Mouse (Mus musculus): ENCODE data around the gene Slc24a5.
A peak's percentile ranks its signal among the peaks of the same experiment; 100 is the strongest.
"Not testable (repeated sequence)": the region's sequence is repeated elsewhere in the genome, so short reads cannot be mapped to it uniquely, and the experiment has no call there.

The Slc24a5 gene

GRCm38 (mm10) chr2:125067894-125068293, at the start of gene Slc24a5:
Gene Slc24a5 (plus strand): TSS chr2:125068124.
- peak; percentile 95 for DNase-seq

- peak; percentile 98 for DNase-seq
Observed at GRCm38 (mm10) chr2:125024386-125024785, 43.5 kb upstream of the Slc24a5 start.

GRCm38 (mm10) chr2:125026358-125027000, 41.4 kb upstream of the Slc24a5 start:
- DNase-seq: peak; percentile 91

- DNase-seq: no peak
Observed at GRCm38 (mm10) chr2:125030591-125030990, 37.3 kb upstream of the Slc24a5 start.

- DNase-seq: no peak
Observed at GRCm38 (mm10) chr2:125031111-125031510, 36.8 kb upstream of the Slc24a5 start.

GRCm38 (mm10) chr2:125031562-125032257, 36.2 kb upstream of the Slc24a5 start:
- DNase-seq: no peak

GRCm38 (mm10) chr2:125032258-125032973, 35.5 kb upstream of the Slc24a5 start:
- DNase-seq: no peak

- no peak for DNase-seq
Observed at GRCm38 (mm10) chr2:125033042-125033743, 34.7 kb upstream of the Slc24a5 start.

GRCm38 (mm10) chr2:125055316-125055903, 12.5 kb upstream of the Slc24a5 start:
- DNase-seq: no peak

- no peak for DNase-seq
Observed at GRCm38 (mm10) chr2:125057250-125057815, 10.6 kb upstream of the Slc24a5 start.

- no peak for DNase-seq
Observed at GRCm38 (mm10) chr2:125061451-125061850, 6.5 kb upstream of the Slc24a5 start.

- no peak for DNase-seq
Observed at GRCm38 (mm10) chr2:125062944-125063343, 5.0 kb upstream of the Slc24a5 start.

- DNase-seq: peak; percentile 66
Observed at GRCm38 (mm10) chr2:125067373-125067772, 551 bp upstream of the Slc24a5 start.

GRCm38 (mm10) chr2:125068696-125069095, 772 bp downstream of the Slc24a5 start:
- DNase-seq: peak; percentile 81

GRCm38 (mm10) chr2:125073056-125073780, 5.3 kb downstream of the Slc24a5 start:
- peak; percentile 92 for DNase-seq

- no peak for DNase-seq
Observed at GRCm38 (mm10) chr2:125083879-125084278, 16.0 kb downstream of the Slc24a5 start.

GRCm38 (mm10) chr2:125088757-125089156, 20.8 kb downstream of the Slc24a5 start:
- DNase-seq: no peak

GRCm38 (mm10) chr2:125092123-125092522, 24.2 kb downstream of the Slc24a5 start:
- not testable (repeated sequence) for DNase-seq

- not testable (repeated sequence) for DNase-seq
Observed at GRCm38 (mm10) chr2:125104491-125104890, 36.6 kb downstream of the Slc24a5 start.

GRCm38 (mm10) chr2:125106536-125106935, 38.6 kb downstream of the Slc24a5 start:
- not testable (repeated sequence) for DNase-seq

GRCm38 (mm10) chr2:125119381-125120110, 51.6 kb downstream of the Slc24a5 start:
- DNase-seq: peak; percentile 42

Measured in heart, adult 11 months (tissue).